Mouse (Mus musculus) ES-E14 (cell line): ENCODE measurements around the gene Smyd3. TPM values are rescaled to one million over a fixed set of nuclear protein-coding genes. Genes with fewer than 3 reads are reported as not detected.

Experiments
- DNase-seq: peaks from one replicate; pipeline ENCODE4 v3.0.0-alpha.2; 2013; ENCODE audit warnings: low read depth, low spot score
- H3K27ac ChIP-seq: 2 replicates; pipeline ENCODE4 v1.5.1; 2012; ENCODE audit warnings: low read depth, mild to moderate bottlenecking, low read length, moderate library complexity, mixed read lengths; ENCODE audit not compliant: poor library complexity, insufficient read depth, severe bottlenecking
- H3K36me3 ChIP-seq: 2 replicates; pipeline ENCODE4 v1.6.1; 2012; ENCODE audit warnings: mild to moderate bottlenecking, low read length, moderate library complexity, mixed read lengths; ENCODE audit not compliant: control insufficient read depth, poor library complexity, insufficient read depth, severe bottlenecking
- H3K4me1 ChIP-seq, 2 experiments: fragments of 150-350 bp in 1 of 2; sonication (generic) in 1 of 2; 2 replicates each; pipeline ENCODE4 v1.6.1; 2012; ENCODE audit warnings: low read length in 2 of 2, mild to moderate bottlenecking in 1 of 2, mixed read lengths in 1 of 2; ENCODE audit not compliant: control insufficient read depth in 2 of 2, insufficient read depth in 2 of 2, poor library complexity in 1 of 2
- H3K4me3 ChIP-seq, 2 experiments: fragments of 150-350 bp in 1 of 2; sonication (generic) in 1 of 2; 2 replicates each; pipeline ENCODE4 v1.5.1; 2012; ENCODE audit warnings: low read length in 2 of 2, low read depth in 1 of 2, mild to moderate bottlenecking in 1 of 2, mixed read lengths in 1 of 2; ENCODE audit not compliant: insufficient read depth in 1 of 2, poor library complexity in 1 of 2, severe bottlenecking in 1 of 2
- H3K9ac ChIP-seq: 2 replicates; pipeline ENCODE4 v1.6.1; 2012; ENCODE audit warnings: low read depth, mild to moderate bottlenecking, low read length, mixed read lengths; ENCODE audit not compliant: poor library complexity, insufficient read depth, severe bottlenecking
- H3K9me3 ChIP-seq: fragments of 150-350 bp; sonication (generic); 2 replicates; pipeline ENCODE4 v1.6.1; 2012; ENCODE audit warnings: low read depth, mild to moderate bottlenecking, low read length; ENCODE audit not compliant: control insufficient read depth, insufficient read depth
- CHD2 ChIP-seq: IDR thresholded peaks from 2 replicates; pipeline ENCODE4 v1.6.1; 2014; ENCODE audit warnings: mild to moderate bottlenecking, low read depth, low read length, inconsistent platforms
- HCFC1 ChIP-seq: IDR thresholded peaks from 2 replicates; pipeline ENCODE4 v1.6.1; 2012; ENCODE audit warnings: low read length, inconsistent platforms, borderline replicate concordance; ENCODE audit not compliant: insufficient read depth
- MAFK ChIP-seq: IDR thresholded peaks from 2 replicates; pipeline ENCODE4 v1.6.1; 2014; ENCODE audit warnings: mild to moderate bottlenecking, low read depth, low read length, inconsistent platforms; ENCODE audit not compliant: insufficient read depth
- ZC3H11A ChIP-seq: IDR thresholded peaks from 2 replicates; pipeline ENCODE4 v1.6.1; 2012; ENCODE audit warnings: low read depth, mild to moderate bottlenecking, inconsistent platforms, low read length, borderline replicate concordance
- ZNF384 ChIP-seq: IDR thresholded peaks from 2 replicates; pipeline ENCODE4 v1.6.1; 2012; ENCODE audit warnings: low read depth, low read length, inconsistent platforms
- in situ Hi-C, 2 experiments: fragments of 600-800 bp; cut with MboI; formaldehyde crosslinking; loops; one replicate each; pipeline ENCODE4 v1.15.1; 2025; ENCODE audit warnings: low sequenced_read_pairs in 2 of 2, inconsistent platforms in 1 of 2; ENCODE audit not compliant: unreplicated experiment in 2 of 2
- total RNA-seq: library from RNA; depleted of rRNA; stranded (reverse); fragments of 300-350 nt; gene quantifications from 2 replicates; pipeline ENCODE4 v1.2.3, GENCODE M21; 2012

The Smyd3 gene
- total RNA-seq, 1 experiment = 18.3 TPM

- in situ Hi-C loops = no loop called here
Measured at GRCm38 (mm10) chr1:179398639-179399038, 119.2 kb downstream of the Smyd3 start.

DNA sequence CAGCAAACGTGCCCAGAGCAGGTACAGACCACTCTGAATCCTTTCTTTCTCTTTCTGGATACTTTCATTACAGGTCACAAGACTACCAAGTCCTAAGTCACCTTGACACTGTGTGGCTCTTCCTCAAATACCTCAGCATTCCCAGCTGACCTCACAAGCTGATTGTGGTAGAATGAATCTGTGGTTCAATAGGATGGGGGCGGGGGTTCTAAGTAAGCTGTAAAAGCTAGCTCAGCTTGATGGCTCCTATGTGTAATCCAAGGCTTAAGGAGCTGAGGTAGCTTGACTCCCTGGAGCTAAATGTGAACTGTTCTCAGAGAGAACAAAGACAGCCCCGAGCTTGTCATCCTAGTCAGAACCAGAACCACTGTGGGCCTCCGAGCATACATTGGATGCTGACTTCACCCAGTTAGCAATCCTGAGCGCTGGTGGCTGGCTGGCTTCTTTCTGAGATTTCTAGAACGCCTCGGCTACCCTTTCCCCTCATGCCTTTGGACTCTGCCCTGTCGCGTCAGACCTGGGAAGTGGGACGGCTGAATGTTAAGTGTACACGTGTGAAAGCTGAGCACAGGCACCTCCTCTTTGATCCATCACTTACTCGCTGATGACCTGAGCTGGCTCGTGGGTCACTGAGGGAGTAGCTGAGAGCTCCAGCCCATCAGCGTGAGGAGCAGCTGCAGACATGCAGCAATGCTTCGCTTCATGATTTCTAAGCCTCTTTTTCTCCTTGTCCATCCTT, 131.4 kb downstream of the Smyd3 start:
- Histone ChIP-seq H3K27ac (no peak overlapping the region; the same call in 1 of the 2 replicates), H3K4me1 (peaks cover 2 to 4% of the 10 kb centered on the region in 2 experiments; a peak in 2 of 4 replicates), H3K9me3 (no peaks in the 10 kb centered on the region), H3K4me3 (no peak overlapping the region), H3K36me3 (no peaks in the 10 kb centered on the region), H3K9ac (no peak overlapping the region)
- TF ChIP-seq HCFC1 (no peak), MAFK (no peak), ZNF384 (no peak), ZC3H11A (no peak), CHD2 (no peak)
- peak; percentile 35 for DNase-seq
- in situ Hi-C loops = no loop called here

More at GRCm38 (mm10) chr1:179398639-179399038, 119.2 kb downstream of the Smyd3 start:
- no peak for DNase-seq
- no peak overlapping the region for H3K4me3 ChIP-seq
- H3K27ac ChIP-seq = no peak overlapping the region
- no peak for TF ChIP-seq MAFK
- TF ChIP-seq ZC3H11A = no peak
- no peak for TF ChIP-seq CHD2
- no peak for TF ChIP-seq HCFC1
- no peak for TF ChIP-seq ZNF384
- H3K36me3 ChIP-seq = no peaks in the 10 kb centered on the region
- no peak overlapping the region for H3K9ac ChIP-seq
- no peaks in the 10 kb centered on the region for H3K9me3 ChIP-seq
- no peaks in the 10 kb centered on the region for H3K4me1 ChIP-seq

- Histone ChIP-seq H3K9ac (no peak overlapping the region), H3K4me3 (no peak overlapping the region), H3K36me3 (no peaks in the 10 kb centered on the region), H3K4me1 (peaks cover 2 to 4% of the 10 kb centered on the region in 2 experiments; a peak in 2 of 4 replicates), H3K9me3 (no peaks in the 10 kb centered on the region), H3K27ac (no peak overlapping the region)
- in situ Hi-C loops = no loop called here
- DNase-seq = no peak
- no peak for TF ChIP-seq MAFK
- TF ChIP-seq ZC3H11A = no peak
- TF ChIP-seq ZNF384 = no peak
- no peak for TF ChIP-seq HCFC1
- TF ChIP-seq CHD2 = no peak
Measured at GRCm38 (mm10) chr1:179385691-179386090, 132.2 kb downstream of the Smyd3 start.

GRCm38 (mm10) chr1:179384296-179384695, 133.5 kb downstream of the Smyd3 start:
- no peak for DNase-seq

More at GRCm38 (mm10) chr1:179384296-179384695, 133.5 kb downstream of the Smyd3 start:
- Histone ChIP-seq H3K36me3 (no peaks in the 10 kb centered on the region), H3K4me3 (no peak overlapping the region), H3K4me1 (peaks cover 2 to 4% of the 10 kb centered on the region in 2 experiments; a peak in 2 of 4 replicates), H3K9me3 (no peaks in the 10 kb centered on the region), H3K9ac (no peak overlapping the region), H3K27ac (no peak overlapping the region)
- in situ Hi-C loops = no loop called here
- TF ChIP-seq CHD2 (no peak), ZC3H11A (no peak), MAFK (no peak), HCFC1 (no peak), ZNF384 (no peak)
